Mouse (Mus musculus): ENCODE measurements around the gene Vmn2r24. TPM values are rescaled to one million over a fixed set of nuclear protein-coding genes. Genes with fewer than 3 reads are reported as not detected.
"Not testable (repeated sequence)": the region's sequence is repeated elsewhere in the genome, so short reads cannot be mapped to it uniquely, and the experiment has no call there.

Vmn2r24 gene
- polyA plus RNA-seq (2012; ENCODE audit: insufficient read depth, insufficient read length, missing spikeins), result not detected in 2 replicates

GRCm38 (mm10) chr6:123778579-123778978 is at the start of gene Vmn2r24:
Vmn2r24 (plus strand) TSS chr6:123778879.
- Histone ChIP-seq H3K27ac (replicated peaks; ENCODE audit: low read depth, low read length) (no peak within 1 kb of the TSS), H3K4me3 (ENCODE audit: insufficient read depth, low read depth, low read length) (no peak within 1 kb of the TSS), H3K4me1 (ENCODE audit: control insufficient read depth, insufficient read depth, insufficient read length, low read length) (no peaks in the 10 kb centered on the region)

GRCm38 (mm10) chr6:123770031-123770430 is 8.6 kb upstream of the Vmn2r24 start:
- no peak overlapping the region for H3K4me3 ChIP-seq (ENCODE audit: insufficient read depth, low read depth, low read length)
- H3K27ac ChIP-seq (replicated peaks; ENCODE audit: low read depth, low read length), result no peak overlapping the region
- no peaks in the 10 kb centered on the region for H3K4me1 ChIP-seq (ENCODE audit: control insufficient read depth, insufficient read depth, insufficient read length, low read length)

DNA sequence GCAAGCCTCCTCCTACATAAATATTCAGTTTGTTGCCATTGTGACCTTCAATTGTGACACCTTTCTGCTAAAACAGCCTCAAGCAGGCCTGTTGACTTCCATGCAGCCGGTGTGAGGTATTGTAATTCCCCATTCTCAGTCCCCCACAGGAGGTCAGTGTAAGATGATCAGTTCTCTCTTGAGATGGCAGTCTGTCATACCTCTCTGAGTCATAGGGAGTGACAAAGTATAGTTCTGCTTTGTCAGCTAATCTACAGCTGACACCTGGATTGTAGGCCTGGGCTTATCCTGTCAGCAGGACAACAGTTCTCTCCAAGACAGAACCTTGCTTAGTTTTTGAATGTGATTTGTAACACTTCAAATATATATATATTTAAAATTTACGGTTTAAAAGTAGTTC is 6.2 kb downstream of the Vmn2r24 start:
- Histone ChIP-seq H3K27ac (replicated peaks; ENCODE audit: low read depth, low read length) (no peak overlapping the region), H3K4me1 (ENCODE audit: control insufficient read depth, insufficient read depth, insufficient read length, low read length) (no peaks in the 10 kb centered on the region), H3K4me3 (ENCODE audit: insufficient read depth, low read depth, low read length) (no peak overlapping the region)

DNA sequence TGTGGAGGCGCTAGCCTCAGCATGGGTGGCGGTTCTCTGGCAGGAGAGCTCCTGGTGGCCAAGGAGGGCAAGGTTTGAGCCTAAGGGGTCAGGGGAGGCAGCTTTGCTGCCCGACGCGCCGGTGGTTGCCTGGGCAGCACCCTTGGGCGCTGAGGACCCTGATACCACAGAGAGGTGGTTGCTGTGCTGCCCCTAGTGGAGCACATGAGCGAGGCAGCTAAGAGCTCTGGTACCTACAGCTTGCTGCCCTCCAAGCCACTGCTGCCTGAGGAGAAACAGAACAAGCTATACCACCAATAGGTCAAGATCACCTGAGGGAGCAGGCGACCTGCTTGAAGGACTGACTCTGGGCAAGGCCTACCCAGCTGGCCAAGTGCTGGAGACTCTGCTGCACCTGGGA is 15.1 kb downstream of the Vmn2r24 start:
- H3K4me1 ChIP-seq (ENCODE audit: control insufficient read depth, insufficient read depth, insufficient read length, low read length), result no peaks in the 10 kb centered on the region
- no peak overlapping the region for H3K27ac ChIP-seq (replicated peaks; ENCODE audit: low read depth, low read length)
- no peak overlapping the region for H3K4me3 ChIP-seq (ENCODE audit: insufficient read depth, low read depth, low read length)

- not testable (repeated sequence) for H3K4me1 ChIP-seq (ENCODE audit: control insufficient read depth, insufficient read depth, insufficient read length, low read length); H3K4me3 ChIP-seq (ENCODE audit: insufficient read depth, low read depth, low read length); H3K27ac ChIP-seq (replicated peaks; ENCODE audit: low read depth, low read length)
These were observed 31.6 kb downstream of the Vmn2r24 start for GRCm38 (mm10) chr6:123810291-123810690.

DNA sequence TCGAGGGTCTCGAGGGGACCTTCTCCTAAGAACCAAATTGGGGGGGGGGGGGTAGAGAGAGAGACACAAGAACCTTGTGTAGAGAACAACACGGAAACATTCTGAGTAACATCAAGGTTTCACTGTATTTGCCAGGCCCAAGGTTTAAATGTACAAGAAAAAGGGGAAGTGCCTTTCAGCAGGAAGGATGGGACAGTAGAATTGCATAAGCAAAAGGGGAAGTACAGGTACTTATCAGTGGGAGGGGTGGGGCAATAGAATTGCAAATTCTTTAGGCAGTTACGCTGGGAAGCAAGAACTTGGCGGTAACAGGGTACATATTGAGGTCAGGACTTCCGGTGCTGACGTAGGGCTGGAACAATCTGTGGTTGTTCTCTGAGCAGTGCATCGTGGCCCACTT is 41.3 kb downstream of the Vmn2r24 start:
- Histone ChIP-seq H3K4me3 (ENCODE audit: insufficient read depth, low read depth, low read length) (no peak overlapping the region), H3K27ac (replicated peaks; ENCODE audit: low read depth, low read length) (no peak overlapping the region), H3K4me1 (ENCODE audit: control insufficient read depth, insufficient read depth, insufficient read length, low read length) (no peaks in the 10 kb centered on the region)

- H3K4me3 ChIP-seq (ENCODE audit: insufficient read depth, low read depth, low read length); H3K27ac ChIP-seq (replicated peaks; ENCODE audit: low read depth, low read length); H3K4me1 ChIP-seq (ENCODE audit: control insufficient read depth, insufficient read depth, insufficient read length, low read length): not testable (repeated sequence)
These were observed 74.7 kb downstream of the Vmn2r24 start, which contains the start of gene Vmn2r25 for GRCm38 (mm10) chr6:123853363-123853762. Vmn2r25 (minus strand) TSS chr6:123853463.

Other genes with a start within 250 kb of the Vmn2r24 start
- gene Vmn2r21, start 245.5 kb upstream of the Vmn2r24 start, polyA plus RNA-seq (2012; ENCODE audit: insufficient read depth, insufficient read length, missing spikeins), result not detected in 2 replicates
- not detected in 2 replicates for gene Vmn2r22, start 128.2 kb upstream of the Vmn2r24 start, polyA plus RNA-seq (2012; ENCODE audit: insufficient read depth, insufficient read length, missing spikeins)
- gene Vmn2r23, start 76.2 kb upstream of the Vmn2r24 start, polyA plus RNA-seq (2012; ENCODE audit: insufficient read depth, insufficient read length, missing spikeins), result not detected in 2 replicates
- gene Vmn2r25, start 74.6 kb downstream of the Vmn2r24 start, polyA plus RNA-seq (2012; ENCODE audit: insufficient read depth, insufficient read length, missing spikeins), result not detected in 2 replicates
- gene Vmn2r26, start 245.7 kb downstream of the Vmn2r24 start, polyA plus RNA-seq (2012; ENCODE audit: insufficient read depth, insufficient read length, missing spikeins), result not detected in 2 replicates

Measured in brown adipose tissue, adult 24 weeks (tissue).